Mouse (Mus musculus) right cerebral cortex, adult 2 months (tissue): ENCODE results near the gene Olfr406.

ENCODE experiments used
- DNase-seq, 2 experiments: peaks; one replicate each; pipeline ENCODE4 v3.0.0; 2021 to 2022; ENCODE audit warnings: low spot score in 2 of 2

The Olfr406 gene

DNA sequence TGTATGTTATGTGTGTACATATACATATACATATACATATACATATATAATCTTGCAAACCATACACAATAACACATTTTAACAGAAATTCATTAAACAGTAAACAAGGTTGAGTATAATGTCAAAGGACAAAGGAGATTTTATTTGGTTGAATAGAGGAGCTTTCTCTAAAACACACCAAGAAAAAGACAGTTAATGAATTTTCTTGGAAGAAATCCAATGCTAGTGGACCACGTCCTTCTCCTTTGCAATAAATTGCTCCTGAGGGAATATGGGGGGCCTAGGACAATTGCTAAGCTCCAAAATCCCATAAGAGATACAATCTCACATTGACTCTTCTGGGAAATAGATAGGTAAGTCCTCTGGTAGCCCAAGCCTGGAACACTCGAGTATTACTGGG lies at the start of gene Olfr406:
Gene Olfr406, plus strand, starts transcription at position 301 of the 400 bp plus-strand sequence.
- no peak for DNase-seq

DNA sequence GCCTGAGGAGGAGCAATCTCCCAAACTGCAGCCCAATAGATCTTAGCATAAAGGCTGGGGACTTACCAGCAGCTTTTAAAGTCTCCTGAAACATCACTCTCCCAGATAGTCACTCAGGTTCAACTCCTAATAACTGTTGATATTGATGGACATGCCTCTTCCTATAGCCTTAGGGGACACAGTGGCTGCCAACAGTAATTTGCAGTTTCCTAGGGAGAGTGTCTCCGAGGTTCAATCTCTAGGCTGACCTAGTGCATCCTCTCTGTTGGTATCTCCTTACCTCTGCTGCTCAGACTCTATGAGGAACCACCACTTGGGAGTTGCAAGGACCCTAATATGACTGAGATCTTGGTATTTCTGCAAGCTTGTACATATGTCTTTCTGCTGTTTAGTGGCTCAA lies 48.3 kb upstream of the Olfr406 start, which contains the start of gene Olfr43:
Gene Olfr43, minus strand, starts transcription at position 101 of the 400 bp plus-strand sequence.
- DNase-seq: no peak

DNA sequence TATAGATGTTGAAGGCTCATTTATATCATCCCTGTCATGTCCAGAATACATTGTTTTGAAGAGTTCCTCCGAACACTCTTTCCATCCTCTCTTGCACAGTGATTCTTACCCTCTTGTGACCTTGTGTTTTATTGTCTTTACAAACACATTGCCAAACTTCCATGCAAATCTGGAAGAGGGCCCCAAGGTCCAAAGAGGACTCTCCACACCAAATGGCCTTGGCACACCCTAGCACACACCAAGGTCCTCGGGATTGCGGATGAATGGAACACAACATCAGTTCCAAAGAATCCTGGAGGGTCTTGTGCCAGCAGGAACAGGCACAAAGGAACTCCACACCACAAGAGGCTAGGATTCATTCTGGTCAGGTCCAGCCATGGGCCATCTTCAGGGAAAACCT lies 18.4 kb upstream of the Olfr406 start:
- DNase-seq: no peak

DNA sequence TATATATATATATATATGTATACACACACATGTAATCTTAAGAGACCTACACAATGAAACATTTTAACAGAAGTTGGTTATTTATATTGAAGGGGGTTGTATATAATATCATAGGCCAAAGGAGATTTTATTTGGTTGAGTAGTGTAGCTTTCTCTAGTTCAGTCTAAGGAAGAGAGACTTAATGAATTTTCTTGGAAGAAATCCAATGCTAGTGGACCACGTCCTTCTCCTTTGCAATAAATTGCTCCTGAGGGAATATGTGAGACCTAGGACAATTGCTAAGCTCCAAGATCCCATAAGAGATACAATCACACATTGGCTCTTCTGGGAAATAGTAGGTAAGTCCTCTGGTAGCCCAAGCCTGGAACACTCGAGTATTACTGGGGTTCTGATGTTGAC lies 23.8 kb downstream of the Olfr406 start, which contains the start of gene Olfr59:
Gene Olfr59, plus strand, starts transcription at position 301 of the 400 bp plus-strand sequence.
- no peak for DNase-seq

DNA sequence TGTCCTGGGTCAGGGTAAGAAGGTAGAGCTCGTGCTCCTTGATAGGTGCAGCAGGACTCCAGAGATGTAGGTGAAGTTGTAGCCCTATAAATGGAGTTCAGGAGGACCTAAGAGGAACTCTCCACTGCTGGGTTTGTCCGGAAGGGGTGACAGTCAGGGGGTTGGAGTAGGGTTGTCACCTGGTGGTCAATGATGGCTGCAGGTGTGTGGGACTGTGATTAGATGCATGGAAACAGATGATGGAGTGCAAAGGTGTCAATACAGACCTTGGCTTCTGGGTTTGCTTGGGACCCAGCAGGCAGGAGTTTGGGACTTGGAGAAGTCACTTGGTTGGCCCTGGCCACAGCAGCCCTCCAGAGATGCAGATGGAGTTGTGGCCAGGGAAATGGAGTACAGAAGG lies 27.6 kb downstream of the Olfr406 start:
- no peak for DNase-seq
